Mouse (Mus musculus) G1E (cell line): ENCODE results near the gene Xbp1. TPM values are rescaled to one million over a fixed set of nuclear protein-coding genes. Genes with fewer than 3 reads are reported as not detected.

Experiments used
- ATAC-seq: 2 replicates; pipeline ENCODE4 v1.8.0; 2016; ENCODE audit warnings: mild to moderate bottlenecking; ENCODE audit not compliant: insufficient number of reproducible peaks, poor library complexity, low FRiP score, severe bottlenecking; ENCODE audit errors: extremely low read depth
- DNase-seq: peaks from one replicate; pipeline ENCODE4 v3.0.0; 2012; ENCODE audit warnings: low spot score
- H3K27me3 ChIP-seq: 2 replicates; pipeline ENCODE4 v1.6.1; 2012; ENCODE audit warnings: mild to moderate bottlenecking, low read length, inconsistent platforms; ENCODE audit not compliant: insufficient read depth
- H3K36me3 ChIP-seq: replicated peaks from 2 replicates; pipeline ENCODE3; 2012; ENCODE audit warnings: mild to moderate bottlenecking, inconsistent platforms
- H3K4me1 ChIP-seq: 2 replicates; pipeline ENCODE4 v1.6.1; 2012; ENCODE audit warnings: low read depth, low read length, inconsistent platforms, mixed read lengths; ENCODE audit not compliant: insufficient read depth
- H3K4me3 ChIP-seq: 2 replicates; pipeline ENCODE4 v1.5.1; 2012; ENCODE audit warnings: low read depth, mild to moderate bottlenecking, inconsistent platforms, low read length, moderate library complexity, mixed read lengths
- H3K9me3 ChIP-seq: replicated peaks from 2 replicates; pipeline ENCODE4 v1.6.1; 2012; ENCODE audit warnings: inconsistent platforms
- CTCF ChIP-seq: IDR thresholded peaks from 2 replicates; pipeline ENCODE4 v1.5.1; 2012; ENCODE audit warnings: low read depth, low read length, inconsistent platforms, mixed read lengths
- GATA1 ChIP-seq: IDR thresholded peaks from 2 replicates; pipeline ENCODE4 v1.6.1; 2012; ENCODE audit warnings: borderline replicate concordance, low read length, inconsistent platforms, mixed read lengths
- GATA2 ChIP-seq: IDR thresholded peaks from 2 replicates; pipeline ENCODE4 v1.6.1; 2012; ENCODE audit warnings: low read depth, low read length, inconsistent platforms, borderline replicate concordance
- POLR2AphosphoS5 ChIP-seq: IDR thresholded peaks from 2 replicates; pipeline ENCODE4 v1.6.1; 2012; ENCODE audit warnings: low read depth, low read length, inconsistent platforms; ENCODE audit not compliant: insufficient replicate concordance
- TAL1 ChIP-seq: conservative IDR thresholded peaks from 2 replicates; pipeline ENCODE4 v1.6.1; 2012; ENCODE audit warnings: low read depth, low read length, inconsistent platforms, mixed read lengths
- polyA plus RNA-seq: library from polyadenylated mRNA; stranded (reverse); fragments of >175 nt; gene quantifications from 2 replicates; pipeline ENCODE4 v1.2.3, GENCODE M21; 2012
- total RNA-seq, 2 experiments: library from RNA; stranded (forward) in 1 of 2; stranded (reverse) in 1 of 2; fragments of 200-1000 nt in 1 of 2; fragments of >200 nt in 1 of 2; fragmentation: Nextera tagmentation in 1 of 2; gene quantifications; 2 replicates each; pipeline ENCODE4 v1.2.3; 2014 to 2017

The Xbp1 gene
- total and polyA plus RNA-seq, 3 experiments = 50.6 to 185 (median 125) TPM

- TF ChIP-seq POLR2AphosphoS5 (no peak), TAL1 (no peak), GATA2 (no peak), CTCF (no peak), GATA1 (no peak)
- ATAC-seq (no peak), DNase-seq (no peak)
- Histone ChIP-seq H3K27me3 (peaks cover 20% of the 10 kb centered on the region), H3K4me1 (peaks cover 39% of the 10 kb centered on the region), H3K9me3 (no peaks in the 10 kb centered on the region), H3K36me3 (no peaks in the 10 kb centered on the region), H3K4me3 (no peak overlapping the region)
Measured at GRCm38 (mm10) chr11:5512961-5513360, 7.5 kb upstream of the Xbp1 start.

DNA sequence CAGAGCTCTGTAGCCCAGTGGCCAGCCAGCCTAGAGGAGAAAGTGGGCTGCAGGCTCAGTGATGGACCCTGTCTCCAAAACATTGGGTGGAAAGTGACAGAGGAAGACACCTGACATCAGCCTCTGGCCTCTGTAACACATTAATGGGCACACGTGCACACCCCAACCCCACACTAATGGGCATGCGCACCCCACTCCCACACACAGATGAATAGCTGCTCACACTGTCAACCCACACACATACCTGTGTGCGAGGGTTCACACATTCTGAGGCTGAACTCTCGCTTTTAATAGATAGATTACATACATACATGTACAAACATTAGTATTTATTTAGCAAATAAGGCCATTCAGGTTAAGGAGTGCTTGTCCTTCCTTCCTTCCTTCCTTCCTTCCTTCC lies 6.4 kb upstream of the Xbp1 start:
- peaks cover 30% of the 10 kb centered on the region for H3K4me1 ChIP-seq
- no peaks in the 10 kb centered on the region for H3K9me3 ChIP-seq
- DNase-seq (no peak), ATAC-seq (no peak)
- TF ChIP-seq POLR2AphosphoS5 = no peak
- no peak for TF ChIP-seq TAL1
- TF ChIP-seq GATA2 = no peak
- no peak for TF ChIP-seq GATA1
- no peak for TF ChIP-seq CTCF
- H3K4me3 ChIP-seq = no peak overlapping the region
- peaks cover 20% of the 10 kb centered on the region for H3K27me3 ChIP-seq
- no peaks in the 10 kb centered on the region for H3K36me3 ChIP-seq

DNA sequence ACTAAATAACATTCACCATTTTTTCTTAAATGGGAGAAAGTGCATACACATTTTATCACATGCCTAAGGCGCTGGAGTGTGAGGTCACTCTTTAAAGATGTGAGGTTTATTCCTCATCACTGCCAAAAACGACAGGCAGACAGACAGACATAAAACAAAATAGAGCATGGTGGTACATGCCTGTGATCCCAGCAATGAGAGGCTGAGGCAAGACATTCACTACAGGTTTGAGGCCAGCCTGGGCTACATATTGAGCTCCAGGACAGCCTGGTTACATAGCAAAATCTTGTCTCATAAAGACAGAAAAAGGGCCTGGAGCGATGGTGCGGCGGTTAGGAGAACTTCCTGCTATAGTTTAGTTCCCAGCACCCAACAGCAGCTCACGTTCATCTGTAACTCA lies 5.3 kb upstream of the Xbp1 start:
- Histone ChIP-seq H3K4me1 (peaks cover 27% of the 10 kb centered on the region), H3K4me3 (no peak overlapping the region), H3K27me3 (peaks cover 20% of the 10 kb centered on the region), H3K36me3 (no peaks in the 10 kb centered on the region), H3K9me3 (no peaks in the 10 kb centered on the region)
- ATAC-seq (no peak), DNase-seq (no peak)
- TF ChIP-seq GATA2 (no peak), POLR2AphosphoS5 (no peak), CTCF (no peak), TAL1 (no peak), GATA1 (no peak)

DNA sequence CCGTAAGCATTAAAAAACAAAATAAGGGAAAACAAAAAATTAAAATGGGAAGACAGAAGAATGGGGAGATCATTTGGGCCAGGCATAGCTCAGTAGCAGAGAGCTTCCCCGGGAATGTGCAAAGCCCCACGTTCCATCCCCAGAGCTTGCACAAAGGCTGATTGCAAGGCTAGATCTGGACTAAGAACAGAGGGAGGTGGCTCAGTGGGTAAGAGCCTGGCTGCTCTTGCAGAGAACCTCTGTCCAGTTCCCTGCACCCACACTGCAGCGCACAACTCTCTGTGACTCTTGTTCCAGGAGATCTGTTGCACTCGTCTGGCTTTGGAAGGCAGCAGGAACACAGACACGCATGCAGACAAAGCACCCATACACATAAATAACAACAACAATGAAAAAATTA lies 4.8 kb upstream of the Xbp1 start:
- TF ChIP-seq POLR2AphosphoS5 (no peak), CTCF (no peak), TAL1 (no peak), GATA1 (no peak), GATA2 (no peak)
- H3K27me3 ChIP-seq = peaks cover 20% of the 10 kb centered on the region
- no peak overlapping the region for H3K4me3 ChIP-seq
- ATAC-seq (no peak), DNase-seq (no peak)
- no peaks in the 10 kb centered on the region for H3K9me3 ChIP-seq
- H3K36me3 ChIP-seq = no peaks in the 10 kb centered on the region
- peaks cover 24% of the 10 kb centered on the region for H3K4me1 ChIP-seq

DNA sequence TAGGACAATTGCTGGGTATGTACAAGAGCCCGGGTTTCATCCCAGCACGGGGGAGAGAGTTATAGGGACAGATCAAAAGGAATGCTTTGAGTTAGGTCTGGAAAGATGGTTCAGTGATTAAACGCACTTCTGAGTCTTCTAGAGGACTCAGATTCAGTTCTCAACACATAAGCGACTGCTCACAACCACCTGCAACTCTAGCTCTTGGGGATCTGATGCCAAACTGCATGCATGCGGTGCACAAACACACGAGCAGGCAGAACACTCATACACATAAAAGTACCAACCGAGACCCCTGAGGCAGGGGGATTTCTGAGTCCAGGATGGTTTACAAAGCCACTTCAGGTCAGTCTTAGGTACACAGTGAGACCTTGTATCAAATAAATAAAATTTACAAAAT lies 4.3 kb upstream of the Xbp1 start:
- H3K36me3 ChIP-seq = no peaks in the 10 kb centered on the region
- no peak overlapping the region for H3K4me3 ChIP-seq
- no peak for ATAC-seq
- no peak for TF ChIP-seq CTCF
- TF ChIP-seq GATA1 = no peak
- no peak for TF ChIP-seq POLR2AphosphoS5
- TF ChIP-seq GATA2 = no peak
- TF ChIP-seq TAL1 = no peak
- peaks cover 20% of the 10 kb centered on the region for H3K27me3 ChIP-seq
- no peaks in the 10 kb centered on the region for H3K9me3 ChIP-seq
- peaks cover 23% of the 10 kb centered on the region for H3K4me1 ChIP-seq
- DNase-seq = no peak

GRCm38 (mm10) chr11:5516617-5517016 lies 3.8 kb upstream of the Xbp1 start:
- H3K36me3 ChIP-seq = no peaks in the 10 kb centered on the region
- DNase-seq (no peak), ATAC-seq (no peak)
- peaks cover 26% of the 10 kb centered on the region for H3K4me1 ChIP-seq
- no peak overlapping the region for H3K4me3 ChIP-seq
- H3K9me3 ChIP-seq = no peaks in the 10 kb centered on the region
- TF ChIP-seq GATA1 (no peak), CTCF (no peak), GATA2 (no peak), TAL1 (no peak), POLR2AphosphoS5 (no peak)
- H3K27me3 ChIP-seq = peaks cover 20% of the 10 kb centered on the region
